Mouse (Mus musculus) megakaryocyte, adult 5-6 weeks (primary cell): ENCODE data around the gene Axin1. TPM values are rescaled to one million over a fixed set of nuclear protein-coding genes. Genes with fewer than 3 reads are reported as not detected.
"Not testable (repeated sequence)": the region's sequence is repeated elsewhere in the genome, so short reads cannot be mapped to it uniquely, and the experiment has no call there.

ENCODE experiments used
- ATAC-seq: 2 replicates; pipeline ENCODE4 v1.8.0; 2016; ENCODE audit warnings: mild to moderate bottlenecking, inconsistent platforms; ENCODE audit not compliant: poor library complexity, severe bottlenecking
- total RNA-seq, 2 experiments: library from RNA; stranded (forward) in 1 of 2; stranded (reverse) in 1 of 2; fragments of 153-499, 151-499 nt in 1 of 2; fragments of 221-1000, 200-1000 nt in 1 of 2; gene quantifications; 2 replicates each; pipeline versions ENCODE4 v1.2.3 to v1.2.4; 2015 to 2017

Axin1 gene
- 24.2 and 31.9 TPM in 2 replicates for total RNA-seq (2015)
- 176 and 255 TPM in 2 replicates for total RNA-seq (2017)

DNA sequence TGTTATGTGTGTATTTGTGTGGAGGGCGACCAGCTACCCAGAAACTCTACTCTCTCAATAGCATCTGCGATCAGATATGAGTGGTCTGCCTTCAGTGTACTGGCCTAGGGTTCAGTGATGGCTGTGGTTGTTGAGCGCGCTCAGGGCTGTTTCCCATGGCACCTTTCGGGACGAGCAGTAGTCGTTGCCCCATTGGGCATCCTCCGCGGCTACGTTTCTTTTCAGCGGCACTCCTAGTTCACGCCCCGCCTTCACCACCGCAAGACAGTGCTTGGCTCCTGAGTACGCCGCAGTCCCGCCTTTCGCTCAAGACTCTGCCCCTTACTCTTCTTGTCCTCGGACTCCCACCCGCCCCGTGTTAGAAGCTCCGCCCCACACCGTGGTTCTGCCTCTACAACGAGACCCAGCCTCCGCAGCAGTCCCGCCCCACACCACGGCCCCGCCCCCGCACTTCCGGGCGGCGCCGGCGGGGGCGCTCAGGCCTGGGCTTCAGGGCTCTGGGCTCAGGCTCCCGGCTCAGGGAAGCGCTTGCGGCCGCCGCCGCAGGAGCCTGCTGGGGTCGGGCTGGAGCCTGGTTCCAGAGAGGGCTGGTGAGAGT, at the start of gene Axin1:
Axin1 (plus strand) TSS at position 450 of the 598 bp plus-strand sequence.
- peak; percentile 96 for ATAC-seq

DNA sequence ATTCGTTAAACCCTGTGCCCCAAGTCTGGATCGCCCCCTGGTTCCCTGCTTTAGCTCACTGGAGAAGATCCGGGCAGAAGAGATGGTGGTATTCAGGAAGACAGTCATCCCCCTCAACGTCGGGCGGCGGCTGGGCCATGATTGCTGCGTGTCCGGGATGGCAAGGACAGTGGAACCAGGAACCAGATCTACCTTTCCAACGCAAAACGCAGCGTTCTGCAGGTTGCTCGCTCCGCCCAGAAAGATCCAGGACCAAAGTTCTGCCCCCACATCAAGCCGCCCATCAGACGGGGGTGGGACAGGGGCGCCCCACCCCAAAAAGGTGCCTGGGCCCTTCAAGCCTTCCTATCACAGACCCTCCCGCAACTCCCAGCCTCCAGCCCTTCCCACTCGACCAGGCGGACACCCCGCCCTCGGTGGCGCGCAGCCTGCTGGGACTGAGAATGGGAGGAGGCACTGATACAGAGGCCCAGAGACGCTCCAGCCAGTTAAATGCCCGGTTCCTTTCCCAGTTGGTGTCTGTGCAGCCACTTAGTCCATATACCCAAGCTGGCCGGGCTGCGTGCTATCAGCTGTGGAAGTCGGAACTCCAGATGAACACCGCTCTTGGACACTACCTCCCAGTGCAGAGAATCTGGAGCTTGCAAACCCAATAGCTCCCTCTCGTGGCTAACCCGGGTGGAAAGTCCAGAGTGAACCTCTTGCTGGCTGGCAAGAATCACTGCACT, 48.4 kb upstream of the Axin1 start, which contains the start of gene Decr2:
Decr2 (minus strand) TSS at position 433 of the 728 bp plus-strand sequence.
- peak; percentile 90 for ATAC-seq

GRCm38 (mm10) chr17:26094531-26095110, 43.9 kb upstream of the Axin1 start:
- ATAC-seq, result no peak

GRCm38 (mm10) chr17:26095121-26095740, 43.3 kb upstream of the Axin1 start, which contains the start of gene Nme4:
Nme4 (minus strand) TSS chr17:26095602.
- peak; percentile 66 for ATAC-seq

- ATAC-seq, result no peak
Observed at GRCm38 (mm10) chr17:26098461-26098860, 40.0 kb upstream of the Axin1 start.

GRCm38 (mm10) chr17:26099316-26099715, 39.2 kb upstream of the Axin1 start:
- peak; percentile 38; the same call in 1 of the 2 replicates for ATAC-seq

DNA sequence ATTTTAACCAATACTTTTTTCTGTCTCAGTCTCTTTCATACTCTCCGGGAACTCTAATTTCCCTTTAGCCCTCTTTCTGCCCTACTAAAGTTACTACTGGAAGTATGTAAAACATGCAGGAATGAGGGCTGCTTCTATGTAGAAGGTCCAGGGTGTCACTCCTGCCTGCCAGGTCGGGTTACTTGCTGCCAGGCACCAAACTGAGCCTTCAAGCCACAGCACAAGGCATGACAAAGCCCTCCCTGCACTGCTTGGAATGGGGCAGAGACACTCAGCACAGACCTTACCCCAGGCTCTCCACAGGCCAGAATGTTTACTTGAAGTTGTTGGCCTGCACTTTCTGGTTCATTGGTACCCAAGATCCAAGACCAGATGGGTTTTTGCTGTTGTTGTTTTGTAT, 38.3 kb upstream of the Axin1 start:
- ATAC-seq, result no peak

DNA sequence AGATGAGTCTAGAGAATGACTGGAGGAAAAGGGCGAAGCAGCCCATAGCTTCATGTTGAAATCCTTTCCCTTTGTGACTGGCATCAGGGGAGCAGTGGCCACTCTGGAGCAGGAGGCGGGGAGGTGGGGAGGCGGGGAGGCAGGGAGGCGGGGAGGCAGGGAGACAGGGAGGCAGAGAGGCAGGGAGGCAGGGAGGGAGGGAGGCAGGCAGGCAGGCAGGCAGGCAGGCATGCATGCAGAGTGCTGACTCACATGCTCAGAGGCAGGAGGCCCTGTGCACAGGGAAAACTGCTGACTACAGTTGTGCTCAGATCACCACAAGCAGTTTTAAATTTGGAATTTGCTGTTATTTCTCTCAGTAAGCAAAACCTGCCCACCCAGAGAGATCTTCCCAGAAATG, 37.0 kb upstream of the Axin1 start:
- ATAC-seq, result no peak

DNA sequence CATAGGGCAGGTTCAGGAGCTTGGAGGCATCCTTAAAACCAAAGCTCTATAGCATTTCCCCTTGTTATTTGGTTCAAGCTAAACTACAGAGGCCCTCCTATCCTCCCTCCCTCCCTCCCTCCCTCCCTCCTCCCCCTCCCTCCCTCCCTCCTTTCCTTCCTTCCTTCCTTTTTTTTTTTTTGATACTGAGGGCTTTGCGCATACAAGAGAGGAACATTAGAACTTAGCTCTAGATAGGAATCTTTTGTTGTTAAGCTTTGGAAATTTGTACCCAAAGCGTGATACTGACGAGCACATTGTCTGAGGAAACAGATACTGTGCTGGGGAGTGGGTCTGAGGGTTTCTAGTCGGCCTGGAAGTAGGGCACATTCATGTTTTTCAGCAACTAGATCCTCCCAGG, 32.9 kb upstream of the Axin1 start:
- no peak for ATAC-seq

DNA sequence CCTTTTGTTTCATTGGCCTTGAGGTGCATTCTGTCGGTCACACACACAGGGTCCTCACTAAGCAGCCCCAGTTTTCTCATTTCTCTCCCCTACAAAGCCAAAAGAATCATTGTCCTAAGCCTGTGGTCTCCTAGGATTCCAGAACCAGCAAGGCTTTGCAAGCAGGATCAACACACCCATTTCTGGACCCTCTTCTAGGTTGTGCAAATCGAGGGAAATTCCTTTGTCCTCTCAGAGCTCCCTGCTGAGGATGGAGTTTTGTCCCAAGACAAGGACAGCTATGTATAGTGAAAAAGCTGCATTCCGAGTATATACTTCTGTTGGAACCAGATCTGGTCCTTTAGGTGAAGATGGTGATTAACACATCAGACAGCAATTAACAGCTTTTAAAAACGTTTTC, 28.3 kb upstream of the Axin1 start:
- ATAC-seq, result no peak

GRCm38 (mm10) chr17:26111024-26111423, 27.5 kb upstream of the Axin1 start:
- no peak for ATAC-seq

- no peak for ATAC-seq
Observed at GRCm38 (mm10) chr17:26111722-26112121, 26.8 kb upstream of the Axin1 start.

- ATAC-seq, result 0 out of 2 replicates have a peak, but pooled peaks have one; percentile 11
Observed at GRCm38 (mm10) chr17:26112751-26113150, 25.7 kb upstream of the Axin1 start.

GRCm38 (mm10) chr17:26113181-26113948, 25.1 kb upstream of the Axin1 start, which contains the start of gene Tmem8:
Tmem8 (plus strand) TSS chr17:26113299.
- ATAC-seq, result peak; percentile 94

DNA sequence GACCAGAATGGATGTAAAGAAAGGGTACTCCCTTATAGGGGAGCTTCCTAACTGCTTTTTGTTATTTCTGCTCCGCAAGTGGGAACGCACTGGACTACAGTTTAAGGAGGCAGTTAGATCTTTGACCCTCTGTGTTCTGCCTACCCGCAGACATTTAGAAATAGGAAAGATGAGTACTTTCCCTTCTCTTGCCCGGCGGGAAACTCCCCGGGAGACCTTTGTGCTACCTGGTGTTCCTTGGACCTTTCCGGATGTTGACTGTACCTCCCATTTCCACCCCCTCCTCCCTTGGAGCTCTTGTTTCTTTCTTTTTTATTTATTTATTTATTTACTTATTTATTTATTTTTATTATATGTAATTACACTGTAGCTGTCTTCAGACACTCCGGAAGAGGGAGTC, 24.4 kb upstream of the Axin1 start:
- no peak for ATAC-seq

GRCm38 (mm10) chr17:26114461-26114860, 24.0 kb upstream of the Axin1 start:
- ATAC-seq, result not testable (repeated sequence)

DNA sequence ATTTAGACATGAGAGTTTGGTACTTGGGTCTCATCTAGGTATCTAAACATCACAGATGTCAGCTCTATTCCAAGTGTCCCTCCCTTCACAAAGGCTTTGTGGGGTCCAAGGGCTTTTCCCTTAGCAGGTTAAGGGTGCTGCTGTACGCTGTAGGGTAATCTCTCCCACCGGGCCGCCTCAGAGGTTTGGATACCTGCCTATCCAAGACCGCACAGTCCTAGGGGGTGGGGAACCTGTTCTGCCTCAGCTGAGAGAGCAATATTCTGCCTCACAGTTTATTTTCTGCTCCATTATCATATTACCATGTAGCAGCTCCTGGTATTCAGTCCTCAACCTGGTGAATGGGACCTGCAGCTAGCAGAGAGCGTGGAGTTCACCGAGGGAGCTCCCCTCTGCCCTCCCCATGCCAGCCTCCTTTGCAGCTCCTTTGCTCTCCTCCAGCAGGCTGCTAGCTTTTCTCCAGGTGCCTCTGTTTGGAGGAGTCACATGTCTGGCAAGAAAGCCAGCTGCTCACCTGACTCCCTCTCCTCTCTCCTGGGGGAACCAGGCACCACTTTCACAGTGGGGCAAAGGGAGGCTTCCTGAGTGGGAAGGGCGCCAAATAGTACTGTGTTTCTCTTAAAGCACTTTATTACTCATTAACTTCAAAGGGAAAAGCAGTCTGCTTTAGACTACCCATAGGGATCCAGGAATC, 23.1 kb upstream of the Axin1 start:
- no peak for ATAC-seq

DNA sequence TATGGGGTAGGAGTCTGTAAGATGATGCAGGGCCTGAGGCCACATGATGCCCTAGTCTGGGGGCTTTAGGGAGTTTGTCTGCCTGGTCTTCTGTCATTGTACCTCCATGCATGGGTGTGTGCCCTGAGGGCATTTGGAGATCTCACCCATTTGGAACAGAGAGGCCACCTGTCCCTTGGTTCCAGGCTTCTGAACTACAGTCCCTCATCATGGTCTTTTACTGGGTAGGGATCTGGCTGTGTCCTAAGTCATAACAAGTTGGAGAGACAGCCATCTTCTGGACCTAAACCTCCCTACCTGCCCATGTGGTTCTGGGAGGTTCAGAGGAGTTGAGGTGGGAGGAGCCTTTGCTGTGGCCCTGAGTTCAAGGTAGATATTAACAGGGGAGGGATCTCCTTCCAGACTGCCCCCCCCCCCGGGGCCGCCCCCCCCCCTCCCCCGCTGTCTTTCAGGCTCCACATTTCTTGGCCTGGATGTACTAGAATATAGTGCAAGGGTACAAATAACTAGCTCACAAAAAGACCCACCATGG, 22.5 kb upstream of the Axin1 start:
- ATAC-seq, result no peak

- no peak for ATAC-seq
Observed at GRCm38 (mm10) chr17:26116503-26117258, 21.8 kb upstream of the Axin1 start.
